Mouse (Mus musculus): Measurements from ENCODE around the gene Hoxc11. TPM values are rescaled to one million over a fixed set of nuclear protein-coding genes. Genes with fewer than 3 reads are reported as not detected.

Hoxc11 gene
- not detected in 2 replicates for polyA plus RNA-seq (2012)

DNA sequence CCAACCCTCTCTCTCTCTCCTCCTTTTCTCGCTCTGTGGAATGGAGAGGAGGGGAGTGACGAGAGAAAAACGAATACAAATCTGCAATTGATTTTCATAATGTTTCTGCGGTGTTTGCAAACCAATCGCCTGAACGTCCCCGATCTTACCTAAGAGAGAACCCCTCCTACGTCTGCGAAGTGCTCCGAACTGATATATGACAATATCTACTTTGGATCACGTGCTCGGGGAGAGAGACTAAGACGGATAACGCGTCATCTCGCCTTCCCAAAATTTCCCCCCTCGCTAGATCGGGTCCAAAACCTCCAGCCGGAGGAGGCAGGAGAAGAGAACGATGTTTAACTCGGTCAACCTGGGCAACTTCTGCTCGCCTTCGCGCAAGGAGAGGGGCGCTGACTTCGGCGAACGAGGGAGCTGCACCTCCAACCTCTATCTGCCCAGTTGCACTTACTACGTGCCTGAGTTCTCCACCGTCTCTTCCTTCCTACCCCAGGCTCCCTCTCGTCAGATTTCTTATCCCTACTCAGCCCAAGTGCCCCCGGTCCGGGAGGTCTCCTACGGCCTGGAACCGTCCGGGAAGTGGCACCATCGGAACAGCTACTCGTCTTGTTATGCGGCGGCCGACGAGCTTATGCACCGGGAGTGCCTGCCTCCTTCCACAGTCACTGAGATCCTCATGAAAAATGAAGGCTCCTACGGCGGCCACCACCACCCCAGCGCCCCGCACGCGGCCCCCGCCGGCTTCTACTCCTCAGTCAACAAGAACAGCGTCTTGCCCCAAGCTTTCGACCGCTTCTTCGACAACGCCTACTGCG, at the start of gene Hoxc11:
Hoxc11 (plus strand) TSS at position 236 of the 815 bp plus-strand sequence.
- Histone ChIP-seq H3K27me3 (ENCODE audit: control insufficient read depth) (peaks cover 100% of the 10 kb centered on the region), H3K4me3 (replicated peaks) (no peak within 1 kb of the TSS), H3K4me1 (ENCODE audit: control insufficient read depth) (no peaks in the 10 kb centered on the region), H3K9me3 (ENCODE audit: control insufficient read depth, low read length) (peaks cover 8% of the 10 kb centered on the region; the same call in 1 of the 2 replicates), H3K36me3 (ENCODE audit: control insufficient read depth) (no peaks in the 10 kb centered on the region)
- TF ChIP-seq GATA1 (IDR thresholded peaks at IDR 0.05; ENCODE audit: low read length), result no peak
- no peak for TF ChIP-seq TAL1 (IDR thresholded peaks at IDR 0.05; ENCODE audit: low read length)

DNA sequence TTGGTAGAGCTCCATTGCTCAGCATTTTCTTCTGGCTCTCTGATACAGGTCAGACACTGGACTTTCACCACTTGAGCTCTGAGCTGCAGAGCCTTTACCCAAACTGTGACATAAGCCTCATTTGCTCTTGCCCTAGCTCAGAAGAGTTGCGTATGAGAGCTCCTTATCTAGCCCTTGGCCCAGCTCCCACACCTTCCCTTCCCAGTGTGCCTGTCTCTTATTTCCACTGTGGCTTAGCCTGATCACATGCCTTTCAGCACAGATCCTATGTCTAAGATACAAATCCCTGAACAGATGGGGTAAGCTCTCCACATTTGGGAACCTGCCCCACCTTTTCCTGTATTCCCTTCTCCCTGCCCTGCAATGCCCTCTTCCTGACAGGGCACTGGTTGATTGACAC, 49.3 kb upstream of the Hoxc11 start:
- Histone ChIP-seq H3K36me3 (ENCODE audit: control insufficient read depth) (no peaks in the 10 kb centered on the region), H3K9me3 (ENCODE audit: control insufficient read depth, low read length) (no peaks in the 10 kb centered on the region), H3K4me1 (ENCODE audit: control insufficient read depth) (no peaks in the 10 kb centered on the region), H3K27me3 (ENCODE audit: control insufficient read depth) (peaks cover 50% of the 10 kb centered on the region), H3K4me3 (replicated peaks) (no peak overlapping the region)
- TF ChIP-seq TAL1 (IDR thresholded peaks at IDR 0.05; ENCODE audit: low read length), result no peak
- TF ChIP-seq GATA1 (IDR thresholded peaks at IDR 0.05; ENCODE audit: low read length), result no peak

GRCm38 (mm10) chr15:102909536-102909935, 44.7 kb upstream of the Hoxc11 start:
- no peaks in the 10 kb centered on the region for H3K9me3 ChIP-seq (ENCODE audit: control insufficient read depth, low read length)
- no peaks in the 10 kb centered on the region for H3K36me3 ChIP-seq (ENCODE audit: control insufficient read depth)
- H3K27me3 ChIP-seq (ENCODE audit: control insufficient read depth), result peaks cover 92% of the 10 kb centered on the region
- no peak for TF ChIP-seq TAL1 (IDR thresholded peaks at IDR 0.05; ENCODE audit: low read length)
- no peak for TF ChIP-seq GATA1 (IDR thresholded peaks at IDR 0.05; ENCODE audit: low read length)
- H3K4me1 ChIP-seq (ENCODE audit: control insufficient read depth), result no peaks in the 10 kb centered on the region
- H3K4me3 ChIP-seq (replicated peaks), result no peak overlapping the region

- Histone ChIP-seq H3K9me3 (ENCODE audit: control insufficient read depth, low read length) (no peaks in the 10 kb centered on the region), H3K36me3 (ENCODE audit: control insufficient read depth) (no peaks in the 10 kb centered on the region), H3K4me3 (replicated peaks) (no peak overlapping the region), H3K4me1 (ENCODE audit: control insufficient read depth) (no peaks in the 10 kb centered on the region), H3K27me3 (ENCODE audit: control insufficient read depth) (peaks cover 93% of the 10 kb centered on the region)
- no peak for TF ChIP-seq TAL1 (IDR thresholded peaks at IDR 0.05; ENCODE audit: low read length)
- TF ChIP-seq GATA1 (IDR thresholded peaks at IDR 0.05; ENCODE audit: low read length), result no peak
These were observed 44.2 kb upstream of the Hoxc11 start for GRCm38 (mm10) chr15:102910038-102910437.

DNA sequence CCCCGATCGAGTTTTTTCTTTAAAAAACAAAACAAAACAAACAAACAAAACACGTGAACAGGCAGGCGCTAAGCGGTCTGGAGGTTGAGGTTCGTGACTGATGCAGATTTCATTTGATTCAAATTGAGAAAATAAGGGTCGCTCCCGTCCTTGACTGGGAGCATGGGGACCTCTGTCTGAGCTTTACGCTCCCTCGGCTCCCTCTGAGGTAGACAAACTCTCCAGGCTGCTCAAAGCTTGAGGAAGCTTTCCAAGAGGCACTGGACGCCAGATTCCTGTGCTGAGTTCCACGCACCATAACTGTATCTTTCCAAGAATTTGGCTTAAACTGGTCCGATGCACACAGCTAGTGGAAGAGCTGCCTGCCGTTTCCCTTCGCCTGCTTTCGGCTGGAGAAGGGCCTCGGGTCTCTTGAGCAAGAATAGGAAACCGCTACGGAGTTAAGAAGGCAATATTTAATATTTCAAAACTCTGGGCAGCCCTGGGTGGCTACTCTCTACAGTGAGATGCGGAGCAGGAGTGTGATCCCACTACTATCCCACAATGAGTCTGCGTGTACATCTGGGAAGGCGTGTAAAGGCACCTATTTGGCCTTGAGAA, 43.6 kb upstream of the Hoxc11 start:
- Histone ChIP-seq H3K4me1 (ENCODE audit: control insufficient read depth) (no peaks in the 10 kb centered on the region), H3K4me3 (replicated peaks) (no peak overlapping the region), H3K9me3 (ENCODE audit: control insufficient read depth, low read length) (no peaks in the 10 kb centered on the region), H3K36me3 (ENCODE audit: control insufficient read depth) (no peaks in the 10 kb centered on the region), H3K27me3 (ENCODE audit: control insufficient read depth) (peaks cover 90% of the 10 kb centered on the region)
- no peak for TF ChIP-seq TAL1 (IDR thresholded peaks at IDR 0.05; ENCODE audit: low read length)
- TF ChIP-seq GATA1 (IDR thresholded peaks at IDR 0.05; ENCODE audit: low read length), result no peak

GRCm38 (mm10) chr15:102913038-102913585, 41.1 kb upstream of the Hoxc11 start:
- TF ChIP-seq GATA1 (IDR thresholded peaks at IDR 0.05; ENCODE audit: low read length), result no peak
- TF ChIP-seq TAL1 (IDR thresholded peaks at IDR 0.05; ENCODE audit: low read length), result no peak
- H3K27me3 ChIP-seq (ENCODE audit: control insufficient read depth), result peaks cover 95% of the 10 kb centered on the region
- H3K9me3 ChIP-seq (ENCODE audit: control insufficient read depth, low read length), result no peaks in the 10 kb centered on the region
- no peak overlapping the region for H3K4me3 ChIP-seq (replicated peaks)
- H3K36me3 ChIP-seq (ENCODE audit: control insufficient read depth), result no peaks in the 10 kb centered on the region
- no peaks in the 10 kb centered on the region for H3K4me1 ChIP-seq (ENCODE audit: control insufficient read depth)

DNA sequence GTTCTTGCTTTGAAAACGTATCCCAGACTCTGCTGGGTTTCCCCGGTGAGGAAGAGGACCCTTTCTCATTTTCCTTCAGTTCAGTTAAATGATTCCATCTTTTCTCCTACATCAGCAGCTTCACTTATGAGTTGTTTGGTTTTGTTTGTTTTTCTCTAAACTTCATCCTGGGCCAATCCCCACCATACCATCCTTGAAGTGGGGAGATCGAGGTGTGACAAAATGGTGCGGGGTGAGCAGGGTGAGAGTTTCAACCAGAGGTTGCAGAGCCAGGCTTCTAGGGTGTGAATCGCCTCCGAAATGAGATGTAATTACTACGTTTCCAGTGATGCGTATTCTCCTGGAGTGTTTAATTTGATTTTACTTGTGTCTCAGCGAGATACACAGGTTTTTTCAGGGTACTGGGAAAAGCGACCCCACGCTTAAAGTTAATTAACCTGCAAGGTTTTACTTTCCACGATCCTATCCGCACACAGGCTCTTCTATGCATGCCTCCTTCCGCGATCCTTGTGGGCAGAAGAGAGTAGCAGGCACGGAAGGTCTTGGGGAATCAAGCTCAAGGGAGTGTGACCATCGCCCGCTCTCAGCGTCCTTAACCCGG, 36.2 kb upstream of the Hoxc11 start:
- TF ChIP-seq GATA1 (IDR thresholded peaks at IDR 0.05; ENCODE audit: low read length) (no peak), TAL1 (IDR thresholded peaks at IDR 0.05; ENCODE audit: low read length) (no peak)
- Histone ChIP-seq H3K4me1 (ENCODE audit: control insufficient read depth) (no peaks in the 10 kb centered on the region), H3K9me3 (ENCODE audit: control insufficient read depth, low read length) (no peaks in the 10 kb centered on the region; the same call in 1 of the 2 replicates), H3K27me3 (ENCODE audit: control insufficient read depth) (peaks cover 96% of the 10 kb centered on the region), H3K4me3 (replicated peaks) (no peak overlapping the region), H3K36me3 (ENCODE audit: control insufficient read depth) (no peaks in the 10 kb centered on the region)

DNA sequence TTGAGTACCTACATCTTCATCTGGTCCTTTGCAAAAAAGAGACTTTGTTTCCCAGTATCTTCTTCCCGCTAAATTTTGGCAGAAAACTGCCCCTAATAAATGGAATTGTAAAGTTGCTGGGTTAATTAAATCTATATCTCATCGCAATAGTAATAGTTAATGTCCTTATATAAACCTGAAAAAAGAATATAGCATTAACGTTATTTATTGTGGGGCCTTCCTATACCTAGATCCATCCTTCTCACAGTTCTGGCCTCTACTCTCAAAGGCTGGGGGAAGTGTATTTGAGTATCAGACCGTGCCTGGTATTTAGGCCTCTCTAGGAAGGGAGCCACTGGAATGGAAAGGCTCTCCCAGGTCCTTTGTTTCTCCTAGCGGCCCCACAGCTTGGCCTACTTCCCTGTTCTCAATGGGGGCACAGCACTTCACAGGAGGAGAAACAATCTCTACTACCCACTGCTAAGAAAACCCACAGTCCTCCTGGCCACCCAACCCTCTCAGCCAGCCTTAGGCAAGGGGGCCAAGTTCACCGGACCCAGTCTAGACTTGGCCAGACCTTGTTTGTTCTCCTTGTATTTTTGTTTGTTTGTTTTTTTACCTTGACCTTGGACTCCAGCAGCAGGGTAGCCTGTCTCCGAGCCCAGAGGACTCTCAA, 35.5 kb upstream of the Hoxc11 start:
- peaks cover 96% of the 10 kb centered on the region for H3K27me3 ChIP-seq (ENCODE audit: control insufficient read depth)
- TF ChIP-seq GATA1 (IDR thresholded peaks at IDR 0.05; ENCODE audit: low read length) (no peak), TAL1 (IDR thresholded peaks at IDR 0.05; ENCODE audit: low read length) (no peak)
- no peaks in the 10 kb centered on the region; the same call in 1 of the 2 replicates for H3K9me3 ChIP-seq (ENCODE audit: control insufficient read depth, low read length)
- no peaks in the 10 kb centered on the region for H3K4me1 ChIP-seq (ENCODE audit: control insufficient read depth)
- H3K4me3 ChIP-seq (replicated peaks), result no peak overlapping the region
- H3K36me3 ChIP-seq (ENCODE audit: control insufficient read depth), result no peaks in the 10 kb centered on the region

All from erythroblast, embryonic 14.5 days (primary cell).